Mouse (Mus musculus) lung, adult 2 months (tissue): ENCODE data around the gene Abi1. TPM values are rescaled to one million over a fixed set of nuclear protein-coding genes. Genes with fewer than 3 reads are reported as not detected.
"Not testable (repeated sequence)": the region's sequence is repeated elsewhere in the genome, so short reads cannot be mapped to it uniquely, and the experiment has no call there.

ENCODE experiments used
- DNase-seq: peaks from one replicate; pipeline ENCODE4 v3.0.0; 2022
- H3K4me1 ChIP-seq: fragments of 200-500 bp; 2 replicates; pipeline ENCODE4 v1.6.1; 2011; ENCODE audit warnings: low read length; ENCODE audit not compliant: control insufficient read depth, insufficient read depth
- H3K4me3 ChIP-seq: fragments of 200-500 bp; replicated peaks from 2 replicates; pipeline ENCODE3; 2011; ENCODE audit warnings: low read depth, mild to moderate bottlenecking, control low read depth, low read length; ENCODE audit errors: extremely low read depth
- CTCF ChIP-seq: fragments of 200-500 bp; IDR thresholded peaks from 2 replicates; pipeline ENCODE4 v1.5.1; 2011; ENCODE audit warnings: mild to moderate bottlenecking, low read length, control low read depth; ENCODE audit not compliant: insufficient read depth
- POLR2A ChIP-seq: fragments of 200-500 bp; IDR thresholded peaks from 2 replicates; pipeline ENCODE4 v1.6.1; 2011; ENCODE audit warnings: low read depth, mild to moderate bottlenecking, control low read depth, low read length, borderline replicate concordance; ENCODE audit errors: extremely low read depth
- WGBS: fragments of 180-500 bp; shearing (Covaris S2); methylation state at CpG from one replicate; pipeline ENCODE4 v1.1.7; 2018; 5-methylcytosine and 5-hydroxymethylcytosine counted together
- polyA plus RNA-seq: library from polyadenylated mRNA; depleted of rRNA; stranded (reverse); fragments of >200 nt; gene quantifications from 2 replicates; pipeline ENCODE4 v1.2.3, GENCODE M21; 2012

The Abi1 gene
- polyA plus RNA-seq, 1 experiment: 137 TPM

DNA sequence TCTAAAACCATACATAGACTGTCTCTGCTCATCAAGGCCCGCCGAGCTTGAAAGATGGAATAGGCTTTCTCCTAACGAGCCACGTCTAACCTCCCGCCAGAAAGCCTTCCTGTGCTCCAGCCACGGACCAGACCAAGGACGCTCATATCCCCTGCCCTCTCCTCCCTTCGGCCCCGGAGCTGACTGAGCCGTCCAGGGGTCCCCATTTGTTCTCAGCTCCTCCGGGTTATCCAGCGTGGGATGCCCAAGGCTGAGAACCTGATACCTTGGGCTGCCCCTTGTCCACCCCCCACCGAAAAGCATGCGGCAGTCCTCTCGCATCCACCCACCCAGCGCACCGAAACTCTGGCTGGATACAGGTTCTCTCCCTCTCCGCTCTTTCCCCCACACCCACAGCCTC, 24.7 kb downstream of the Abi1 start:
- no peak for DNase-seq
- WGBS: 50% methylated on average over 18 of the region's 18 CpGs
- Histone ChIP-seq H3K4me3 (no peak overlapping the region), H3K4me1 (peaks cover 15% of the 10 kb centered on the region)
- TF ChIP-seq CTCF: no peak
- no peak for TF ChIP-seq POLR2A

DNA sequence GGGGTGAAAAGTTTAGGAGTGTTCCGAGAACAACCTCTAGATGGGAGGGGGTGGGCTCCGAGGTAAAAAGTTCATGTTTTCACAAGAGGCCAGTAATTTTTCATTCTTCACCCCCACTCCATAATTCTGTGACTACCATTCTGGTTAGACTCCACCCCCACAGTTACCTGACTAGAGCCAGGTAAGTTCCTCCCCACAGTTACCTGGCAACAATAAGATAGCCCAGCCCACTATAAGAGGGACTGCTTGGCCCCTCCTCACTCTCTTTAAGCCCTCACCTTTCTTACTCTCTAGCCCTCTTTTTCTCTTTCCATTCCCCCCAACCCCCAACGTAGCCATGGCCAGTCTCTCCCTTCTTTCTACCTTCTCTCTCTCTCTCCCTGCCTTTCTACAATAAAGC, 25.1 kb downstream of the Abi1 start:
- 74% methylated on average over 3 of the region's 3 CpGs for WGBS

GRCm38 (mm10) chr2:23008256-23008655, 31.8 kb downstream of the Abi1 start:
- no peak overlapping the region for H3K4me3 ChIP-seq
- DNase-seq: no peak
- WGBS: 81% methylated on average over 1 of the region's 1 CpGs
- TF ChIP-seq POLR2A: no peak
- TF ChIP-seq CTCF: no peak
- H3K4me1 ChIP-seq: peaks cover 6% of the 10 kb centered on the region

More for the DNA sequence above, 25.1 kb downstream of the Abi1 start:
- DNase-seq, H3K4me3 ChIP-seq: not testable (repeated sequence)
- H3K4me1 ChIP-seq: peaks cover 15% of the 10 kb centered on the region

GRCm38 (mm10) chr2:23007577-23007976, 32.5 kb downstream of the Abi1 start:
- whole genome bisulfite sequencing: 85% methylated on average over 7 of the region's 7 CpGs
- TF ChIP-seq POLR2A (no peak), CTCF (no peak)
- Histone ChIP-seq H3K4me1 (peaks cover 6% of the 10 kb centered on the region), H3K4me3 (no peak overlapping the region)
- DNase-seq: no peak

- WGBS: 47% methylated on average over 2 of the region's 2 CpGs
- Histone ChIP-seq H3K4me3 (no peak overlapping the region), H3K4me1 (peaks cover 6% of the 10 kb centered on the region)
- no peak for DNase-seq
- TF ChIP-seq CTCF (no peak), POLR2A (no peak)
Measured at GRCm38 (mm10) chr2:23007149-23007548, 32.9 kb downstream of the Abi1 start.

DNA sequence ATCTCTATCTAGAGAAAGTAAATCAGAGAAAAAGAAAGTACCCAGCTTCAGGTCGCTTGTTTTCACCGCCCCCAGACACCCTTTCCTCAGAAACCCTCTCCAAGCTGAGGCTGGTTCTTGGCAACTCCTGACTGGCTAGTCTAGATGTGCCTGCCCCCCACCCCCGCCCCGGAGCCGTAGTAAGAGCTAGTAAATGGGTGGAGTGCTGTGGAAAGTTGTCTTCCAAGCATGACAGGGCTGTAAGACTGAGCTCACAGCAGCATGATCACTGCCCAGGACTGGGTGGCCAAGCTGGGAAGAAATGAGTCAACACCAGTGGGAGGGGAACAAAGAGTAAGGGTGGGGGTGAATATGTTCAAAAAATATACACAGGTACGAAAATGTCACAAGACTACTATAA, 33.8 kb downstream of the Abi1 start:
- 17% methylated on average over 6 of the region's 6 CpGs for WGBS
- no peak overlapping the region for H3K4me3 ChIP-seq
- DNase-seq: no peak
- peaks cover 8% of the 10 kb centered on the region for H3K4me1 ChIP-seq
- TF ChIP-seq POLR2A (no peak), CTCF (no peak)

- Histone ChIP-seq H3K4me1 (peaks cover 18% of the 10 kb centered on the region), H3K4me3 (no peak overlapping the region)
- 58% methylated on average over 3 of the region's 3 CpGs for WGBS
- no peak for TF ChIP-seq POLR2A
- TF ChIP-seq CTCF: no peak
- no peak for DNase-seq
Measured at GRCm38 (mm10) chr2:23002637-23003036, 37.4 kb downstream of the Abi1 start.

DNA sequence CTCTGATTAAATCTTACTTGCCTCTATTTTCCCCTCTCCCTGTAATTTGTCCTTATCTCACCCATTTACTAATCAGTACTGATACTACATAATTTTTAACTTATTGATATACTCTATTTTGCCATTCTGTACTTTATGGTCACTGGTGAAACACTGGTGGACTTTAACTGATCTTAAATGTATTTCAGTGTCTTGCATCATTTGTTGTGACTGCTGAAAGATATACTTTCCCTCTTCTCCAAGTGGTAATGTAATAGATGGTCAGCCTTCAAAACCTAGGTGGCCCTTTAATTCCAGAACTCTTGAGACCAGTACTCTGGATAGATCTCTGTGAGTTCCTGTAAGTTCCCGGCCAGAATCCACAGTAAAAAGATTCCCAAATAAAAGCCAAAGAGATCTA, 40.4 kb downstream of the Abi1 start:
- WGBS: 47% methylated on average over 1 of the region's 1 CpGs
- no peak overlapping the region for H3K4me3 ChIP-seq
- TF ChIP-seq POLR2A: no peak
- TF ChIP-seq CTCF: no peak
- H3K4me1 ChIP-seq: peaks cover 18% of the 10 kb centered on the region
- DNase-seq: no peak

GRCm38 (mm10) chr2:22998804-22999203, 41.2 kb downstream of the Abi1 start:
- no peak for DNase-seq
- no peak for TF ChIP-seq CTCF
- no peak for TF ChIP-seq POLR2A
- Histone ChIP-seq H3K4me3 (no peak overlapping the region), H3K4me1 (peaks cover 19% of the 10 kb centered on the region)
- 36% methylated on average over 2 of the region's 2 CpGs for WGBS

GRCm38 (mm10) chr2:22998015-22998414, 42.0 kb downstream of the Abi1 start:
- DNase-seq: no peak
- WGBS: 66% methylated on average over 2 of the region's 2 CpGs
- TF ChIP-seq CTCF (no peak), POLR2A (no peak)

DNA sequence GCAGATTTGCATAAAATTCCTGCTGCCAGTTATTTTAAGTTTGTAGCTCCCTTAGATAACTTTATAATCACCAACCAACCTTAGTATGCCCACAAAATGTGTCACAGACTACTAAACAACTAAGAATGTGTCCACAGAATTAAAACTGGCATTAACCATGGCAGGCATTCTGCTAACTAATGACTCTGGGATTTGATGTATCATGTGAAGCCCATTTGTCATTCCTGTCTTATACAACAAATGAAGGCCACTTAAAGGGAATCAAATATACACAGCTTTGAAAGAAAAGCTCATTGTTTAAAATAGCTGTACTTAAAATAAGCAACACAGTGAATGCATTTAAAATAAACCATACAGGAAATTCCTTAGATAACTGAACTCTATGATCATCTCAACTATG, 44.0 kb downstream of the Abi1 start:
- Histone ChIP-seq H3K4me3 (no peak overlapping the region), H3K4me1 (peaks cover 17% of the 10 kb centered on the region)
- no peak for DNase-seq
- no peak for TF ChIP-seq POLR2A
- TF ChIP-seq CTCF: no peak

More at GRCm38 (mm10) chr2:22998015-22998414, 42.0 kb downstream of the Abi1 start:
- peaks cover 19% of the 10 kb centered on the region for H3K4me1 ChIP-seq
- no peak overlapping the region for H3K4me3 ChIP-seq
